Mouse (Mus musculus): ENCODE results near the gene Adam12.

GRCm38 (mm10) chr7:133971086-133971485 lies 260.9 kb downstream of the Adam12 start:
- TF ChIP-seq POLR2A (IDR thresholded peaks at IDR 0.05; ENCODE audit: low read depth, low read length) (no peak), CTCF (IDR thresholded peaks at IDR 0.05; ENCODE audit: extremely low read depth, insufficient read length, insufficient replicate concordance, low read depth, low read length) (no peak)
